Mouse (Mus musculus) mouse trophoblast stem cell (cell line): Measurements from ENCODE around the gene Kcmf1.
"Not testable (repeated sequence)": the region's sequence is repeated elsewhere in the genome, so short reads cannot be mapped to it uniquely, and the experiment has no call there.

Source experiments
- in situ Hi-C, 2 experiments: fragments of 300-500 bp; cut with MseI, MboI; formaldehyde crosslinking; loops; 2 replicates in 1 of 2; 3 replicates in 1 of 2; pipeline ENCODE4 v1.15.1; 2025

Kcmf1 gene

DNA sequence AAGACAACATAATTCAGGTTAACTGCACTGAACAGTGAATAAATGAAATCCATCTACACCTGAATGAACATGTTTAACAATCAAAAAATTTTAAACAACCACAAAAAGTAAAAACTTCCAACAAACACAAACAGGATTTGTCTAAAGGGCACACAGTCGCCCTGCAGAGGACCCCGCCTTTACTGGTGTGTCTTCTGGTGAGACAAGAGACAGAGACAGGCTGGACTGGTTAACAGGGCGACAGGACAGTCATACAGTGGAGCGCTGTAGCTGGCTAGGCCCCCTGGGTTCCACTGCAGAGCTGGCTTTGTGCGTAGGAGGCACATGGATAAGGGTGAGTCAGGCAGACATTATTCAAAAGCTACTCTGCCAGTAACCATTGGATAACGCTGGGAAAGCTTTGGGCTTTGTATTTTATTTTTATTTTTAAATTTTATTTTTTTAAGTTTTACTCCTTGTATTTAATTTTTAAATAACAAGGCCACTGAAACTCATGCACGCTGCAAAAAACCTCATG is 57.7 kb downstream of the Kcmf1 start:
- in situ Hi-C loops = no loop called here

GRCm38 (mm10) chr6:72840867-72841780 is 58.7 kb downstream of the Kcmf1 start:
- in situ Hi-C loops = no loop called here

DNA sequence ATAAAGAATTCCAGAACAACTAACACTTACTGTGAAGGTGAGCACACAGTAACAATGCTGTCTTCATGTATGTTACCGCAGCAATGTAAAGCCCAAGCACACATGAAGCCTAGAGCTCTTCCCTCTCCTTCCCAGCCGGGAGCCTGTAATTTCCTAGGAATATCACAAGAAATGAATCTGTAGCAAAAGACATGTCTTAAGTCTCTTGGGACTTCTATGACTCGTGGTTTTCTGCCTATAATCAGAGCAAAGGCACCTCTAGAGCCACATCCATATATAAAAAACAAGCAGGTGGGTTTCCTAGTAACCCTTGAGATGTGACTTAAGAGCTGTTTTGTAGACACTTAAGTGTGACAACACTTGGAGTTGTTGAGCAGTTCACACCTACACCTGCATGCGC is 62.0 kb downstream of the Kcmf1 start:
- in situ Hi-C loops = no loop called here

DNA sequence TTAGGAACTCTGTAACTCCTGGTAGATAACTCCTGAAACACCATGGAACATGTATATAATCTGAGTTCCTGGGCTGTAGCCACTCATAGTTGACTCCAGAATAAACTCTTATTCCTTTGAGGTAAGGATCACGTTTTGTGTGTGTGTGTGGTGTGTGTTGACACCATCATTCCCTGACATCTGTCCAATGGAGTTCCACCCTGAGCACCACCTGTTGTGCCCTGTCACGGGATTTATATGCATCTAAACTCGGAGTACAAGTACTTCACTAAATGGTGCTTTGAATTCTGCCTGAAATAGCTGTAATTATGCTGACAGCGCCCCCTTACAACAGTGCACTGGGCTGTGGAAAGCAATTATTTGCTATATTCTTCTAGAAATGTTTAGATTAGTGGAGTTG is 65.3 kb downstream of the Kcmf1 start:
- in situ Hi-C loops = no loop called here

DNA sequence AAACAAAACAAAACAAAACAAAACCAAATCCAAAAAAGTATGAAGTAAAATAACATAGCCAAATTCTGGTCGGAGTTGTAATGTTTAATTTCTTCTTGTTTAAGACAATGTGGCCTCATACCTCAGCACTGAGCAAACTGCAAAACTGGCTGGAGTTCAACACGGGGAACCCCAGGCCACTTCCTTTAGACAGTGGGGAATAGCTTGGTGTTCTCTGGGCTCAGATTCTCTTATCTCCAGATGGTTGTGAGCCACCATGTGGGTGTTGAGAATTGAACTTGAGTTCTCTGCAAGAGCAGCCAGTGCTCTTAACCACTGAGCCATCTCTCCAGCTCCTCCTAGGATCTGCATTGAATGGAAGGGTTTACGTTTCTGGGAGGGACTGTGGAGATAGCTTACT is 67.9 kb downstream of the Kcmf1 start:
- in situ Hi-C loops = no loop called here

DNA sequence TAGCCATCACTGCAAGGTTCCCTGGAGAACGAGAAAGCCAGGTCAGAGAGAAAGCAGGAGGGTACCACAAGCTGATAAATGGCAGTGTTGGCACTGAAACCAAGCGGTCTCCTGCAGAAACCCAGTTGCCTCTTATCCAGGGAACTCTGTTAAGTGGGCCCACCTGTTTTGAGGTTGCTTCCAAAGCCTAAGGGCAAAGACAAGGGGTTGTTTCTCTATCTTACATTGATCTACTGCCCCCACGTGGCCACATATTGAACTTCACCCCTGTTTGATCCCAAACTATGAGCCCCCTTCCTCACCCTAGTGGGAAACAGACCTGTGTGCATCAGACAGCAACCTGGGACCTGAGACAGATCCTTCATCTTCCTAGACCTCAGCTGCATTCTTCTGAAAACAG is 68.5 kb downstream of the Kcmf1 start:
- in situ Hi-C loops = no loop called here

- in situ Hi-C loops = no loop called here
Observed at GRCm38 (mm10) chr6:72828857-72829256, 70.9 kb downstream of the Kcmf1 start.

DNA sequence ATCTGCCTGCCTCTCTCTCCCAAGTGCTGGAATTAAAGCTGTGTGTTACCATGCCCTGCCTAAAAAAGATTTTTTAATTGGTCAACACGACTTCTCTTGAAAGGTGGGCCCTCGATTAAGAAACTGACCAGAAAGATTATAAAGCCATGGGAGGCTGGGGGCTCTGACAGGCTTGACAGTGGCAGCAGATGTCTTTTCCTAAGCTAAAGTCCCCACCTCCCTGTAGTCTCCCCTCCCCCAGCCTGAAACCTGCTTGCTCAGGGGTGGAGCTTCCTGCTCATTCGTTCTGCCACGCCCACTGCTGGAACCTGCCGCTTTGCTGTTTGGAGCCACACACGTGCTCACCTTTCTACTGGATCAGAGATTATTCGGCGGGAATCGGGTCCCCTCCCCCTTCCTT is 71.7 kb downstream of the Kcmf1 start:
- in situ Hi-C loops = not testable (repeated sequence)

DNA sequence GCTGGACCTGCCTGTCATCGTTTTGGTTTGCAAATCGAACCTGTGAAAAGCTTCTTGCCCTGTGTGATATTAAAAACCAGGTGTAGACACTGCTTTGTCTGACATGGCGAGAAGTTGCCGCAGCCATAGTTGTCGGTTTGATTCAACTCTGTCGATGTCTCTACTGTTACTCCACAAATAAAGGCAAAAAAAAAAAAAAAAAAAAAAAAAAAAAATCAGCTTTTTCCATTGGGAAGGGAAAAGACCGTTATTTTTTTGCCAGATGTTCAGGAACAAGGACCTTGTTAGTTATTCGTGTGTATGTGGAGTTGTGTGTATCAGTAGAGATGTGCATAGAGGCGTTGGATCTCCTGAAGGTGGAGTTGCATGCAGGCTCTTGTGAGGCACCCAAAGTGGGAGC is 74.0 kb downstream of the Kcmf1 start:
- in situ Hi-C loops = no loop called here

- in situ Hi-C loops = no loop called here
Observed at GRCm38 (mm10) chr6:72824971-72825737, 74.6 kb downstream of the Kcmf1 start.

GRCm38 (mm10) chr6:72813456-72813855 is 86.3 kb downstream of the Kcmf1 start:
- in situ Hi-C loops = no loop called here

DNA sequence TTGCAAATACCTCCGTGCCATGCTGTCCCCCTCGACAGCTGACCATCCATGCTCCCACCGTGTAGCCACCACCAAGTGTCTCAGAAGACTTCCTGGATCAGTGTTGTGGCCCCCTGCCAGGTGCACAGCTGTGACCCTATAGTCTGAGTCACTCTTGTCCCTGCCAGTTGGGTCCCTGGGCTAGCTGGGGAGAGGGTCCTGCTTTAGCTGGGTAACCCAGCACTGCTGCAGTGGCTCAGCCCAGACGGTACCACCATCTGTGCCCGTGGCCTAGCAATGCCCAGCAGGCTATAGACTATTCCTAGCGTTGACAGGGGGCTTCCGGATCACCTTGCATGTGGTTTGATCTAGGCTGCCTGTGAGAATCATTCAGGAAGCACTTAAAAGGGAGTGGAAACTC is 89.5 kb downstream of the Kcmf1 start:
- in situ Hi-C loops = no loop called here

- in situ Hi-C loops = no loop called here
Observed at GRCm38 (mm10) chr6:72809522-72810149, 90.1 kb downstream of the Kcmf1 start.

DNA sequence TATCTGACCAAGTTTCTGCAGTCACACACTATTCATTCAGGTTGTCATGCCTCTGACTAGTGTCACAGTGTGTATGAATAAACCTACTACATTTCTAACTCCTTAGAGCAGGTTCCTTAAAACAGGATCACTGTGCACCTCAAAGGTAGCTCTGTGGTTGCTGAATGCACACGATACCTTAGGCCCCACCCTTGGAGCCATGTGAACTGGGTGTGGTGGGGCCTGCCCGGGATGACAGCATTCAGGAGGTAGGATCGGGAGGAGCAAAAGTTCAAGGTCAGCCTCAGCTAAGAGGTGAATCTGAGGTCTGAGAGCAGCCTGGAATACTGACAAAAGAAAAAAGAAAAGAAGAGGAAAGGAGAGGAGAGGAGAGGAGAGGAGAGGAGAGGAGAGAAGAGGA is 91.4 kb downstream of the Kcmf1 start:
- in situ Hi-C loops = no loop called here

GRCm38 (mm10) chr6:72803669-72804068 is 96.1 kb downstream of the Kcmf1 start:
- in situ Hi-C loops = no loop called here

DNA sequence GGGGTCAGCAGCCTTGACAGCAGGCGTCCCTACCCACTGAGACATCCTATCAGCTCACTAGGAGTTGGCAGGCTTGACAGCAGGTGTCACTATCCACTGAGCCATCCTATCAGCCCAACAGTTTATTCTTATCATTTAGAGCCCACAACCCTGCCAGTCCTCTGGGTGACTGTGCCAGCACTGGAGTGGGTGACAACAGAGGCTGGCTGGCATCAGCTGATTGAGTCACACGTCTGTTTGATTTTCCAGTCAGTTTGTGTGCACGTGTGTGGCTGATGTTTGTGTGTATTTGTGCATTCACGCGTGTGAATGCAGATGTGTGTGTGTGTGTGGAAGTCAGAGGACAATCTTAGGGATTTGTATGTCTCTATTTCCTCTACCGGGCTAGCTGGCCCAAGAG is 97.7 kb downstream of the Kcmf1 start:
- in situ Hi-C loops = no loop called here

DNA sequence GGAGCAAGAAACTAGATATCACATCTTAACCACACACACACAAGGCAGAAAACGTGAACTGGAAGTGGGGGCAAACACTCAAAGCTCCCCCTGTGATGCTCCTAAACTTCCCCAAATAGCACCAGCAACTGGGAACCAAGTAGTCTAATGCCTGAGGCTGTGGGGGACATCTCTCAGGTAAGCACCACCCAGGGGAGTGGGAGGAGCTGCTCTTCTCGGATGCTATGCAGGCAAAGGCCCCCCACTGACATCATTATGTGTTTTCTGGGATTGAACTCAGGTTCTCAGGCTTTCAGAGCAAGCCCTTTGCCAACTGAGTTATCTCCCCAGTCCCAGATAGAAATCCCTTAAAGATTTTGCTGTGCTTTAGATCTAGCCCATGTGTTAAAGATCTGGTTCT is 99.1 kb downstream of the Kcmf1 start:
- in situ Hi-C loops = no loop called here

DNA sequence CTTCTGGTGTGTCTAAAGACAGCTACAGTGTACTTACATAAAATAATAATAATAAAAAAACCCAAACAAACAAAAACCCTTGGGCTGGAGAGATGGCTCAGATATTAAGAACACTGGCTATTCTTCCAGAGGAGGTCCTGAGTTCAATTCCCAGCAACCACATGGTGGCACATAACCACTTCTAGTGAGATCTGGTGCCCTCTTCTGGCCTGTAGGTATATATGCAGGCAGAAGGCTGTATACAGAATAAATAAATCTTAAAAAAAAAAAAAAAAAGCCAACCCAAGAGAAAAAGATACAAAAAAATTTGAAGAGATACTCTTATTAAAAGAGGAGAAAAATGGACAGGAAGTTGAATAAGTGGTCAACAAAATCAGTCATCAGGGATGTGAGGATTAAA is 102.0 kb downstream of the Kcmf1 start:
- in situ Hi-C loops = loop anchor here in 1 of 2 experiments (10.0 kb wide), 1 partner anchor 133 kb away; no protein-coding TSS in a partner anchor

DNA sequence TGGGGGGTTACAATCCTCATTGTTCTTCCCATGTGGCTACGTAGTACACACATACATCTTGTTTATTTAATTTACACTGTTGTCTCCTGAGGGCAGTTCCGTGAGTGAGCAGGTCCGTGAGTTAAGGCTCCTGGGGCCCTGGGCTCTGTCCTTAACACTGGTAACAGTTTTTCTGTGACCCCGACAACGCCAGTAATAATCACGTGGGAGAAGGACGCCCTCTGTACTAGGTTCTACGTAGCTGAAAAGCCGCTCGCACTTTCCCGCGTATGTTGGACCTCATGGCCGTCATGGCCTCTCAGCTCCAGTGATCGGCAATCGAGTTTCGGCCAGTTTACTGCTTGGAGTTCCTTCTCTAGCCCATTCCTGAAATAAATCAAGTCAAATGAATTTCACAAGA is 104.3 kb downstream of the Kcmf1 start:
- in situ Hi-C loops = loop anchor here in 1 of 2 experiments (10.0 kb wide), 1 partner anchor 131 kb away; no protein-coding TSS in a partner anchor

DNA sequence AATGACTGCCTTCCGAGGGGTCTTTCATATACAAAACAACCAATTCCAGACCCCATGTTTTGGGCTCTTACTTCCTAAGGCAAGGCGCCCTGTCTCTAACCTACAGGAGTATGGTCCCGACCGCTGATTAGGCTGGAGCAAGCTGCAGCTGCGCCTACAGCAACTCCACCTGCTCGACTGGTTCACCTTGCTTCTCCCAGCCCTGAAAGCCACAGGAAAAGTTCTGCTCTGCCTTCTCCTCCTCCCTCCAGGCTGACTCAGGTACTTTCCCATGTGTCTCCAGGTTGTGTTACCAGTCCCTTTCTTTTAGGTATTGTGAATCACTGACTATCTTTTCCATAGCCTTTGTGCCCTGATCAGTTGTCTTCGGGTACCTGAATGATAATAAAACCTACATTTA is 104.9 kb downstream of the Kcmf1 start:
- in situ Hi-C loops = loop anchor here in 1 of 2 experiments (10.0 kb wide), 1 partner anchor 130 kb away; no protein-coding TSS in a partner anchor

DNA sequence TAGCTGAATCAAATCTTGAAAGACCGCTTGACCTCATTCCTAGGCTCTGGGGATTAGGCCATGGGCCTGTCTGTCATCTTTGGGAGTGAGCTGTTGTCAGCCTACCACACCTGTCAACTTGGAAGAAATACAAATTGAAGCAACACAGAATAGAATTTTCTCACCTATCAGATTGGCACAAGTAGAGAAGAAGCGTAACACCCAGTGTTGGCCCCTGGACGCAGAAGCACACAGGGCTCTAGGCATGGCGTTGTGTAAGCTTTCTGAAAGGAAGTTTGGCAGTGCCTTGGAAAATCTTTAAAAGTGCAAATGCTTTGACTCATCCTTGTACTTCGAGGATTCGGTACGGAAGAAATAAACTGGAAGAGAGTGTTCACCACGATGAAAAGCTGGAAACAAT is 107.1 kb downstream of the Kcmf1 start:
- in situ Hi-C loops = loop anchor here in 1 of 2 experiments (10.0 kb wide), 1 partner anchor 128 kb away; no protein-coding TSS in a partner anchor
